Mouse (Mus musculus): Measurements from ENCODE around the gene Tac1. TPM values are rescaled to one million over a fixed set of nuclear protein-coding genes. Genes with fewer than 3 reads are reported as not detected.
"Not testable (repeated sequence)": the region's sequence is repeated elsewhere in the genome, so short reads cannot be mapped to it uniquely, and the experiment has no call there.

Gene Tac1
- 70.2 and 87.9 TPM in 2 replicates for polyA plus RNA-seq (2015; fragmentation: Nextera tagmentation; extraction: Ambion mirVana)

- Histone ChIP-seq H3K4me3 (replicated peaks; ENCODE audit: low read length) (peak within 1 kb of the TSS; percentile 55), H3K36me3 (ENCODE audit: control insufficient read depth, insufficient read depth) (no peaks in the 10 kb centered on the region), H3K9ac (replicated peaks; ENCODE audit: low read depth, low read length) (peak within 1 kb of the TSS; percentile 48), H3K4me2 (ENCODE audit: low read length) (peak within 1 kb of the TSS; percentile 93), H3K27me3 (replicated peaks; ENCODE audit: control insufficient read depth, insufficient read depth, low read length) (peaks cover 26% of the 10 kb centered on the region), H3K27ac (ENCODE audit: low read length) (no peak within 1 kb of the TSS), H3K4me1 (replicated peaks; ENCODE audit: control insufficient read depth, insufficient read depth, low read length) (peaks cover 22% of the 10 kb centered on the region), H3K9me3 (ENCODE audit: control insufficient read depth, low read length) (no peaks in the 10 kb centered on the region)
- ATAC-seq: peak; percentile 74
- under 1% methylated on average over 37 of the region's 37 CpGs for WGBS
Observed at GRCm38 (mm10) chr6:7554829-7555391, at the start of gene Tac1. Tac1 (plus strand) TSS chr6:7554879.

GRCm38 (mm10) chr6:7543511-7543910, 11.2 kb upstream of the Tac1 start:
- H3K9ac ChIP-seq (replicated peaks; ENCODE audit: low read depth, low read length); H3K9me3 ChIP-seq (ENCODE audit: control insufficient read depth, low read length); H3K4me3 ChIP-seq (replicated peaks; ENCODE audit: low read length); H3K4me1 ChIP-seq (replicated peaks; ENCODE audit: control insufficient read depth, insufficient read depth, low read length); H3K4me2 ChIP-seq (ENCODE audit: low read length); H3K27me3 ChIP-seq (replicated peaks; ENCODE audit: control insufficient read depth, insufficient read depth, low read length); ATAC-seq; H3K27ac ChIP-seq (ENCODE audit: low read length); H3K36me3 ChIP-seq (ENCODE audit: control insufficient read depth, insufficient read depth): not testable (repeated sequence)
- WGBS: 78% methylated on average over 2 of the region's 2 CpGs

GRCm38 (mm10) chr6:7555688-7556476, 1.2 kb downstream of the Tac1 start:
- H3K36me3 ChIP-seq (ENCODE audit: control insufficient read depth, insufficient read depth): no peaks in the 10 kb centered on the region
- under 1% methylated on average over 25 of the region's 25 CpGs for WGBS
- peak overlapping the region; percentile 31; the same call in 1 of the 2 replicates for H3K9ac ChIP-seq (replicated peaks; ENCODE audit: low read depth, low read length)
- peaks cover 26% of the 10 kb centered on the region for H3K27me3 ChIP-seq (replicated peaks; ENCODE audit: control insufficient read depth, insufficient read depth, low read length)
- peak overlapping the region; percentile 55 for H3K4me3 ChIP-seq (replicated peaks; ENCODE audit: low read length)
- peak overlapping the region; percentile 93 for H3K4me2 ChIP-seq (ENCODE audit: low read length)
- H3K4me1 ChIP-seq (replicated peaks; ENCODE audit: control insufficient read depth, insufficient read depth, low read length): peaks cover 22% of the 10 kb centered on the region
- no peak overlapping the region for H3K27ac ChIP-seq (ENCODE audit: low read length)
- no peaks in the 10 kb centered on the region for H3K9me3 ChIP-seq (ENCODE audit: control insufficient read depth, low read length)
- peak; percentile 35; the same call in 1 of the 2 replicates for ATAC-seq

GRCm38 (mm10) chr6:7558164-7558563, 3.5 kb downstream of the Tac1 start:
- H3K4me2 ChIP-seq (ENCODE audit: low read length): no peak overlapping the region
- H3K4me3 ChIP-seq (replicated peaks; ENCODE audit: low read length): no peak overlapping the region
- H3K9me3 ChIP-seq (ENCODE audit: control insufficient read depth, low read length): no peaks in the 10 kb centered on the region
- H3K4me1 ChIP-seq (replicated peaks; ENCODE audit: control insufficient read depth, insufficient read depth, low read length): peaks cover 22% of the 10 kb centered on the region
- no peak overlapping the region for H3K9ac ChIP-seq (replicated peaks; ENCODE audit: low read depth, low read length)
- H3K36me3 ChIP-seq (ENCODE audit: control insufficient read depth, insufficient read depth): no peaks in the 10 kb centered on the region
- H3K27ac ChIP-seq (ENCODE audit: low read length): no peak overlapping the region
- ATAC-seq: no peak
- peaks cover 26% of the 10 kb centered on the region for H3K27me3 ChIP-seq (replicated peaks; ENCODE audit: control insufficient read depth, insufficient read depth, low read length)

- no peak overlapping the region for H3K9ac ChIP-seq (replicated peaks; ENCODE audit: low read depth, low read length)
- peak; percentile 66 for ATAC-seq
Observed at GRCm38 (mm10) chr6:7562524-7562923, 7.8 kb downstream of the Tac1 start.

GRCm38 (mm10) chr6:7564537-7564936, 9.9 kb downstream of the Tac1 start:
- no peaks in the 10 kb centered on the region for H3K4me1 ChIP-seq (replicated peaks; ENCODE audit: control insufficient read depth, insufficient read depth, low read length)
- H3K4me2 ChIP-seq (ENCODE audit: low read length): no peak overlapping the region
- no peaks in the 10 kb centered on the region for H3K27me3 ChIP-seq (replicated peaks; ENCODE audit: control insufficient read depth, insufficient read depth, low read length)
- H3K27ac ChIP-seq (ENCODE audit: low read length): no peak overlapping the region
- no peak for ATAC-seq
- no peaks in the 10 kb centered on the region for H3K9me3 ChIP-seq (ENCODE audit: control insufficient read depth, low read length)
- 93% methylated on average over 3 of the region's 3 CpGs for WGBS
- no peak overlapping the region for H3K9ac ChIP-seq (replicated peaks; ENCODE audit: low read depth, low read length)
- H3K4me3 ChIP-seq (replicated peaks; ENCODE audit: low read length): no peak overlapping the region
- H3K36me3 ChIP-seq (ENCODE audit: control insufficient read depth, insufficient read depth): no peaks in the 10 kb centered on the region

More at GRCm38 (mm10) chr6:7562524-7562923, 7.8 kb downstream of the Tac1 start:
- H3K4me1 ChIP-seq (replicated peaks; ENCODE audit: control insufficient read depth, insufficient read depth, low read length): no peaks in the 10 kb centered on the region
- H3K4me2 ChIP-seq (ENCODE audit: low read length): no peak overlapping the region
- H3K27ac ChIP-seq (ENCODE audit: low read length): no peak overlapping the region
- H3K36me3 ChIP-seq (ENCODE audit: control insufficient read depth, insufficient read depth): no peaks in the 10 kb centered on the region
- H3K4me3 ChIP-seq (replicated peaks; ENCODE audit: low read length): no peak overlapping the region
- H3K27me3 ChIP-seq (replicated peaks; ENCODE audit: control insufficient read depth, insufficient read depth, low read length): no peaks in the 10 kb centered on the region
- 43% methylated on average over 6 of the region's 6 CpGs for WGBS
- no peaks in the 10 kb centered on the region for H3K9me3 ChIP-seq (ENCODE audit: control insufficient read depth, low read length)

GRCm38 (mm10) chr6:7571144-7571543, 16.5 kb downstream of the Tac1 start:
- Histone ChIP-seq H3K4me2 (ENCODE audit: low read length) (no peak overlapping the region), H3K27me3 (replicated peaks; ENCODE audit: control insufficient read depth, insufficient read depth, low read length) (no peaks in the 10 kb centered on the region), H3K4me3 (replicated peaks; ENCODE audit: low read length) (no peak overlapping the region), H3K4me1 (replicated peaks; ENCODE audit: control insufficient read depth, insufficient read depth, low read length) (no peaks in the 10 kb centered on the region), H3K27ac (ENCODE audit: low read length) (no peak overlapping the region), H3K9me3 (ENCODE audit: control insufficient read depth, low read length) (no peaks in the 10 kb centered on the region), H3K9ac (replicated peaks; ENCODE audit: low read depth, low read length) (no peak overlapping the region), H3K36me3 (ENCODE audit: control insufficient read depth, insufficient read depth) (no peaks in the 10 kb centered on the region)
- WGBS: 81% methylated on average over 1 of the region's 1 CpGs
- peak; percentile 71; the same call in 1 of the 2 replicates for ATAC-seq

- WGBS: 86% methylated on average over 1 of the region's 1 CpGs
- no peaks in the 10 kb centered on the region for H3K27me3 ChIP-seq (replicated peaks; ENCODE audit: control insufficient read depth, insufficient read depth, low read length)
- H3K9me3 ChIP-seq (ENCODE audit: control insufficient read depth, low read length): no peaks in the 10 kb centered on the region
- H3K4me3 ChIP-seq (replicated peaks; ENCODE audit: low read length): no peak overlapping the region
- ATAC-seq: no peak
- no peak overlapping the region for H3K27ac ChIP-seq (ENCODE audit: low read length)
- H3K4me1 ChIP-seq (replicated peaks; ENCODE audit: control insufficient read depth, insufficient read depth, low read length): no peaks in the 10 kb centered on the region
- no peaks in the 10 kb centered on the region for H3K36me3 ChIP-seq (ENCODE audit: control insufficient read depth, insufficient read depth)
- no peak overlapping the region for H3K9ac ChIP-seq (replicated peaks; ENCODE audit: low read depth, low read length)
- H3K4me2 ChIP-seq (ENCODE audit: low read length): no peak overlapping the region
Observed at GRCm38 (mm10) chr6:7578031-7578430, 23.4 kb downstream of the Tac1 start.

- WGBS: 94% methylated on average over 2 of the region's 2 CpGs
- Histone ChIP-seq H3K27me3 (replicated peaks; ENCODE audit: control insufficient read depth, insufficient read depth, low read length) (no peaks in the 10 kb centered on the region), H3K4me2 (ENCODE audit: low read length) (no peak overlapping the region), H3K36me3 (ENCODE audit: control insufficient read depth, insufficient read depth) (no peaks in the 10 kb centered on the region), H3K9me3 (ENCODE audit: control insufficient read depth, low read length) (no peaks in the 10 kb centered on the region), H3K4me3 (replicated peaks; ENCODE audit: low read length) (no peak overlapping the region), H3K9ac (replicated peaks; ENCODE audit: low read depth, low read length) (no peak overlapping the region), H3K27ac (ENCODE audit: low read length) (no peak overlapping the region), H3K4me1 (replicated peaks; ENCODE audit: control insufficient read depth, insufficient read depth, low read length) (no peaks in the 10 kb centered on the region)
- ATAC-seq: no peak
Observed at GRCm38 (mm10) chr6:7594445-7594844, 39.8 kb downstream of the Tac1 start.
